Mouse (Mus musculus): ENCODE data around the gene Nup153.

DNA sequence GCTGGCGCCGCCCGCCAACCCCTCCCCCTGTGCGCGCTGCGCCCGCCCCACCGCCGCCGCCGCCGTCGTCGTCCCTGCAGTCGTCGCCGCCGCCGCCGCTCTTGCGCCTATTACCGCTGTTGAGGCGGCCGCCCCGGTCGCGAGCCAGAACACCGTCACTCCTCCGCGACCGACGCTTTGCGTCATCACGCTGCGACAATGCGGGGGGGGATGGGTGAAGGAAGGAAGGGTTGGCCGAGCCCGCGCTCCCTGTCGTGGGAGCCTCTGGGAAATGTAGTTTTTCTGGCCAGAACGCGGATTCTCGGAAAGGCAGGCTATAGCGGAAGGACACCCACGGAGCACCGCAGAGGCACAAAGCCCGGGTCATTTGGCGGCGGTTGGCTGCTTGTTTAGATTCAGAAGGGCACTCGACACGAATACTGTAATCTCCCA is at the start of gene Nup153:
- TF ChIP-seq CTCF (IDR thresholded peaks at IDR 0.05; ENCODE audit: extremely low read depth, insufficient read depth, low read length), result no peak
- TF ChIP-seq POLR2A (IDR thresholded peaks at IDR 0.05; ENCODE audit: extremely low read depth, insufficient read depth, low read length), result peak; percentile 95

All from cortical plate, adult 2 months (tissue).